Mouse (Mus musculus): ENCODE data around the gene Churc1. TPM values are rescaled to one million over a fixed set of nuclear protein-coding genes. Genes with fewer than 3 reads are reported as not detected.

Gene Churc1
- total RNA-seq (2023) = 43.0 TPM

GRCm38 (mm10) chr12:76765354-76765851, at the start of gene Churc1, which contains the start of gene Fntb:
Churc1 (plus strand) TSS chr12:76765538.
Fntb (plus strand) TSS chr12:76765589.

GRCm38 (mm10) chr12:76795350-76795749, 30.0 kb downstream of the Churc1 start, which contains the start of gene Gpx2:
Gpx2 (minus strand) TSS chr12:76795554.

GRCm38 (mm10) chr12:76822651-76823041, 57.3 kb downstream of the Churc1 start, which contains the start of gene Rab15:
Rab15 (minus strand) TSS chr12:76822908.

Other genes starting within 250 kb of the Churc1 start
- 12.1 TPM for gene Plekhg3, start 234.6 kb upstream of the Churc1 start, total RNA-seq (2023)
- 2.0 TPM for gene Sptb, start 55.0 kb upstream of the Churc1 start, total RNA-seq (2023)
- 32.6 TPM for gene Fntb, start 51 bp downstream of the Churc1 start, total RNA-seq (2023)
- 1.9 TPM for gene Gpx2, start 30.0 kb downstream of the Churc1 start, total RNA-seq (2023)
- not detected for gene Rab15, start 57.4 kb downstream of the Churc1 start, total RNA-seq (2023)
- gene Max, start 196.7 kb downstream of the Churc1 start, total RNA-seq (2023) = 248 TPM